Mouse (Mus musculus) v-Abl transformed pro-B cells (cell line): ENCODE results near the gene Tbck.

Experiments used
- in situ Hi-C, 2 experiments: fragments of 400-800 bp; cut with MboI; formaldehyde crosslinking; loops; one replicate each; pipeline ENCODE4 v1.15.1; 2025; ENCODE audit not compliant: unreplicated experiment in 2 of 2

Gene Tbck

DNA sequence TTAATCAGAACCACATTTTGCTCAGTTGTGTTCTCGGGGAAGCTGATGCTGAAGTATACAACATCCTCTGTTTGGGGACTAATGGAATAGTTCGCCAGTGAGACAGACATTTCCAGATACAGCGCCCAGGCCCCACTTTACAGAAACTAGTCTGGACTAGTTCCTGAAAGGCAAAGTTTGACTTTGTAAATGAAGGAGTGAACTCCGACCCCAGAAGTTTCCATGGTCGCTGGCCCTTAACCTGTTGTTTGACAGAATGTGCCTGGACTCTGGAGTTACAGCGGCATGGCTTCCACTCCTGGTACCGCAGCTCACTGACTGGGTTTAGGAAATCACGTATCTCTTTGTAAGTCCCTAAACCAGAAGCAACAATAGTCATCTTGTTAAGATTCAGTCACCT is 176.9 kb downstream of the Tbck start:
- in situ Hi-C loops = no loop called here

DNA sequence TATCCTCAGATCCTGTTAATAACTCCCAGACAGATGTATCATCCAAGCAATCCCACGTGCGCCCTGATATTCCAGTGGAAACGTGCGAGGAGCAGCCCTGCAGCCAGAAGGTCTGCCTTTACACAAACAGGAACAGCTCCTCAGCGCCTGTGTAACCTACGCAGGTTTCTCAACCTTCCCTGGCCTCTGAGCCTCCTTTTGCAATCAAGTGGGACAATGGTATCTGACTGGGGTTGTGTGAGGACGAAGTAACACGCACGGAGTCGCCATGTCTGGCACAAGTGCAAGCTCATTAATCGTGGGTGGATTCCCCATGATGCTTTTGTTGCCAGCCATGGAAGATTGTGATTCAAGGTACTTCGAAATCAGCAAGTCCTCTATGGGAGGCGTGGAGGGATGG is 179.9 kb downstream of the Tbck start:
- in situ Hi-C loops = no loop called here

DNA sequence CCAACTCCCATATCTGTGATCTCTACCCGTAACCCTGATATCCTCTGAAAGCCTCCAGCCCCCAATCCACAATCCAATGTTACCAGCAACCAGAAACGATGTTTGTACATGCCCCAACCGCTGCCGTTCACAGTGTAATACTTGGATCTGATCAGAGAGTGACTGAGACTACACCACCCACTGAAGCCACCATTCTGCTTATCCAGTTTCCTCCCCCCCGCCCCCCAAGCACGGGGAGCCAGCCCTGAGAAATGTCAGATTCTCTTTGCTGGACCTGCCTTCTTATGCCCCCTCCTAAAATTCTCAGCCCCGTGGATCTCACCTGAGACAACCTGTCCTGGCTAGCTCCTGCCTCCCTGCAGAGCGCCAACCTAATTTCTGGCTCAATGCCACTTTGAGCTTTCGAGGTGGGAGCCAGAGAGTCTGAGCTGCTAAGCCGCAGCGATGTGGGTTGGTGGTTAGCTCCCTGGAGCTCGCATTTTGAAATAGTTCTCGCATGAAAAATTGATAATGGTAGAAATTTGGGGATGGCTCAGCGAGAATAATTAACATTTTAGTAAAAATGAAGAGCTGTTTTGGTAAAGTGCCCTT is 180.5 kb downstream of the Tbck start:
- in situ Hi-C loops = no loop called here

DNA sequence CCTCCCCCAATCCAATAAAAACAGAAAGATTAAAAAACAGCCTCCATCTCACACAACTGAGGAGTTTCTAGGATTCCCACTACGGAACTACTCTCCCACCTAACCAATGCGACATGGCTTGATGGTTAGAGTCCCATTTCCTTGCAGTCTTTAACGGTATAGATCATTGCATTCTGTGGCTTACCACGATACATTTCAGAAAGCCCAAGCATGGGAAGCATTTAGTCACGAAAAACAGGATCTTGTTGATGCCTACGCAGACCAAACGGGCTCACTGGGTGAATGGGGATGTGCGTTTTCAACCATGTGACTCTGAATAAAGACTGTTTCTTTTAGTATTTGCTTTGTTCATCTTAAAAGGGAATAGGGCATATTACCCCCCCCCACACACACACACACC is 181.0 kb downstream of the Tbck start:
- in situ Hi-C loops = no loop called here

DNA sequence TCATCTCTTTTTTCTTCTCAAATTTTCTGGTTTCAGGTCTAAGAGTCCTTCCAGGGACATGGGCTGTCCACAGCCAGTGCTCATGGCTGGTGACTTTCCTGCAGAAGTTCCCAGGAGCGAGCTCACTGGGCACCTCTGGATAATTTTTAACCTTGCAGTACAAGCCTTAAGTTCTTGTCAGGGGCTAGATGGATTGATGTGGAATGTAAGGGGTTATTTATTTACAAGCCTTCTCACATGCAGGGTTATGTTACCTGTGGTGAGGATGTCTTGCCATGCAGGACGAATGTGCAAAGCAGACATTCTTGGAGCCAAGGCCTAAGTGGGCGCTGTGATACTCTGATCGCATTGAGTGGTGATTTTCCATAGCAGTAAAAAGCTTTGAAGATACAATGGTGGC is 181.7 kb downstream of the Tbck start:
- in situ Hi-C loops = no loop called here

GRCm38 (mm10) chr3:132866984-132867383 is 183.0 kb downstream of the Tbck start:
- in situ Hi-C loops = no loop called here

DNA sequence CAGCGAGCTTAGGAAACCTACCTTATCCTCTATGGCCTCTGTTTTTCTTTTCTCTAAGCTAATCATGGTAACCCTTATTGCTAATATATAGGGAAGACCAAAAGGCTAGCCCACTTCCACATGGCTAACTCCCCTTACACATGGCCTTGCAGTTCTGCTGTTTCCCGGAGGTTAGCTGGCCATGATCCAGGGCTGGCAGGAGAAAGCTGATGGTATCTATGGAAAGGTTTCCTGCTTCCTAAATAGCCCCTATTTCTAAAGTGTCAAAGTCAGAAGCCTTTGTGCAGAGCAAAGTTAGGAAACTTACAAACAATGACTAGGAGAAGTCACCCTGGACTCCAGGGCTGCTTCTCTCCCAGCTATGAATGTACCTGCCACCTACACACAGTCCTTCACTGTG is 184.9 kb downstream of the Tbck start:
- in situ Hi-C loops = no loop called here

- in situ Hi-C loops = no loop called here
Measured at GRCm38 (mm10) chr3:132870079-132870478, 186.1 kb downstream of the Tbck start.

DNA sequence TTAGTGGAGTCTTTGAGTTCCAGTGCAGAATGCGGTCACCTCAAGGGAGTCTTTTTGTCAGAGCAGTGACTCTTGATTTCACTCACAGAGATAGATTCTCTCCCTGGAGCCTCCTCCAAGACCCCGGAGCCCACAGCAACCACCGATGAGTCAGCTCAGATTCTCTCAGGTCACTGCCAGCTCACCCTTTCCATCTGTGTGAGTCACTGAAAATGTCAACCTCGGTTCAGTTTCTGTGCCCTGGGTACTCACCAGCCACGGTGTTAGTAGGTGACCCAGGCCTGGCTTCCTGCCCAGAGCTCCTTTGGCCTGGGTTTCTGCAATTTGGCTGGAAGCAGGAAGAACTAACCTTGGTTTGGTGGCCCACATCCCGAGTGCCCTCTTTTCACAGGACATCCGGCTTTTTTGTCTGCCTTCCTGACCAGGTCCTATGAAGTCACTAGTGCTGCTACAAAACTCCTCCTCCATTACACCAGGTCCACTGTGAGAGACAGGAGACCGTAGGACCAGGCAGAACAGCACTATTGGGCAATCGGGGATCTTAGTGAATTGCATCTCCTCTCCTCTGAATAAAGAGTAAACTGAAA is 187.5 kb downstream of the Tbck start:
- in situ Hi-C loops = no loop called here

GRCm38 (mm10) chr3:132873251-132873650 is 189.3 kb downstream of the Tbck start:
- in situ Hi-C loops = no loop called here

DNA sequence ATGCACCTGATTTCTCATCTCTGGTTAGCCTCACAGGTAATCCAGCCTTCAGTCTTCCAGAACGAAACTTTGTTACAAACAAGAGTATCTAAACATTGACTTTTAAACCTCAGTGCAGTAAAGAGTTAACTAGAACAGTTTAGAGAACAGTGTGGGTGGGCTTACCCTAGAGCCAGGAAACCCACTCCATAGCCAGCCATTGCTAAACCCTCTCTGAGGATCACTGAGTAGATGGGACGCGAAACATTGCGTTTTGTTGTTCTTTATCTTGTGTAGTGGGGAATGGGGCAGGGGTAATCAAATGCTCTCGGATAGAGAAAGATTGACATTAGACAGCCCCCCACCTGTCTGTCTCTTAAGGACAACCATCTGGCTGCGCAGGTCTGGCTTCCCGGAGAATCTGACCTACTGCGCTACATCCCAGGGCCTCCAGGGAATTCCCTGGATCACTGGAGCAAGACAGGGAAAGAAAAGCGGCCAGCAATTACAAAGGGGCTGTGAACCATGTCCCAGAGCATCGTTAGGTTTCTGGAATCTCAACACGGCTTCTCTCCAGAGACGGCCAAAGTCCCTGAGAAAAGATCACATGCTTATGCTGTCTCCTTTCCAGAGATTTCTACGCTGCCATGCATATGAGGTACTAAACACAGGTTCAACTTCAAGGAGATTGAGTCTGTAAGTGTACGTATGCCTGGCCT is 192.2 kb downstream of the Tbck start:
- in situ Hi-C loops = no loop called here

- in situ Hi-C loops = no loop called here
Measured at GRCm38 (mm10) chr3:132876933-132877676, 193.2 kb downstream of the Tbck start.

GRCm38 (mm10) chr3:132880361-132880760 is 196.4 kb downstream of the Tbck start:
- in situ Hi-C loops = no loop called here

DNA sequence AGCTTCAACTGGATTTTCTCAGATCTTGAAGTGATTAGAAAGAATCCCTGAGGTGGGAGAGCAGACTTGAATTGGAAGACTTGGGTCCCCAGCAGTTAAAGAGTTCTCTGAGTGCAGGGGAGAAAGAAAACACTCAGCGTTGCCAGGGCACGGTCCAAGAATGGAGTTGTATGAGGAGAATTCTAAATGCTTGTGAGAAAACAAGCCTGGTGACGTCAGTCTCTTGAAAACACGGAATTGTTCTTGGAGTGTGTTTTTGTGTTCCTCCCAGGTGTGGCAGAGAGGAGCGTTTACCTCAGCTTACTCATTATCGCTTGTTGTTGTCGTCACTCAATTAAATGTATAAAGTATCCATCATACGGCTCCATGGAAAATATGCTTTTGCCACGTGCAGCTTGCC is 196.9 kb downstream of the Tbck start:
- in situ Hi-C loops = no loop called here

DNA sequence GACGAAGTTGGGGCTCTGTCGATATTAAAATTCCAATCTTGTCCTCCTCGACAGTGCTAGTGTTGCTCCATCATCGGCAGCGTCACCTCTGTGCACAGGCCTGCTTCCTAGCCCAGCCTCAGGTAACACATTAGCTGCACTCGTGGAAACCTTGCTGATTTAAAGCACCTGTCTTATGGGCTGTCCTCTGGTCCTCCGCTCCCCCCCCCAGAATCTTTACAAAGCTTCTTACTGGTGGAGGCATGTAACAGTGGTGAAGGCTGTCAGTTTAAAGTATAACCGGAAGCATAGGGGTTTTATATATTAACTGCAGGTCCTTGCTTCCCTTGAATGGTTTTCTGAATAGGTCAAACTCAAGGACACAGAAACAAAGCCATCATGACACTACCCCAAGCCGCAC is 199.3 kb downstream of the Tbck start:
- in situ Hi-C loops = no loop called here

DNA sequence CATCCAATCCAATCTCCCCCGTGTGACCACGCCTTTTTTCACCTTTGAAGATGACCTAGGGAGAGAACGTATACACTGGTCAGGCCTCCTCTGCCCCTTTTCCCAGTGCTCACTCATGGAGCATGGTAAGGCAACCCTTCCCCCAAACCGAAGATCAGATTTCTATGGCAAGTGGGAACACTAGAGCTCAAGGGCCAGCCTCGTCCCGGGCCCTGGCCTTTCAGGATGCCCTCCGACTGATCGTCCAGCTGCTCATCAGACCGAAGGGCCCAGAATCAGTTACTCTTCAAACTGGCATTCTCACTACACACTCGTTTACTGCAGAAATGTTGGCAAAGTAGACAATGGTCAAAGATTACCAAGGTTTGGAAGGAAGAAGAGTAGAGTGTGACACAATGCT is 200.5 kb downstream of the Tbck start:
- in situ Hi-C loops = no loop called here

DNA sequence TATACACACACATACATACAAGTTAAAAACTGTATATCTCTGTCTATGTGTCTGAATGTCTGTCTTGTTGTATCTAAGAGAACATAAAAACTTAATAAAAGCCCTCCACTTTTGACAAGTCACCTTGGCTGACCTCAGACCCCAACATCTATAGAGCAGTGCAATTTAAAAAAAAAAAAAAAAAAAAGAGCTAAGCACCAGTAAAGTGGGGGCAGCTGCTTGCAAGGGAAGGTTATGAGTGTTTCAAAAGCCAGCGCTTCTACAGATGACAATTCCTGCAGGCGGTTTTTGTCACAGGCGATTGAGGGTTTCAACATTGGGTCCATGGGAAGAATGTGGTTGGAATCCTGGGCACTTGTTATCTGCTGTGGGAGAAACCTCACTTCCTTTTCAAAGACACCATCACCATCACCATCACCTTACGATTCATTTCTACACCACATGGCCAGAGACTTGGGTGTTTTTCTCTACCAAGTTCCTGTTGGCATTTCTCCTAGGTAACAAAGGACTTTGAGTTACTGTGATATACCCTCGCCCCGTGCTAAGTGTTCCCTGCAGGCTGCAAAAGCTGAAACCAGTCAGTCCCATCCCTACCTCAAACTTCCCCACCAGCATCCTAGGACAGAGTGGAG is 202.6 kb downstream of the Tbck start:
- in situ Hi-C loops = no loop called here

GRCm38 (mm10) chr3:132887074-132887848 is 203.3 kb downstream of the Tbck start:
- in situ Hi-C loops = no loop called here
